ENCODE assay signal across 8 mouse cellular contexts in genomic region chr11:43528683-43529499, GRCm38 (mm10). TPM values are rescaled to one million over a fixed set of nuclear protein-coding genes. Genes with fewer than 3 reads are reported as not detected.
DNase-seq lines count a peak whose midpoint lies in the region; ATAC-seq and TF ChIP-seq lines count a peak whose summit lies in the region.

TSS of gene Ccnjl (plus strand) at chr11:43528784.

- TF ChIP-seq CTCF in Patski (IDR thresholded peaks at IDR 0.05): peak; percentile 68

- under 1% methylated on average over 79 of the region's 79 CpGs for WGBS in forebrain, embryonic 16.5 days

- no peaks in the 10 kb centered on the region for H3K27me3 ChIP-seq in Patski
- 0 out of 2 replicates have a peak, but pooled peaks cover 3% of the 10 kb centered on the region for H3K27me3 ChIP-seq in forebrain, embryonic 16.5 days (replicated peaks; ENCODE audit: control insufficient read depth, insufficient read depth, low read length)
- H3K27me3 ChIP-seq in megakaryocyte, embryonic 14.5 days (replicated peaks): no peaks in the 10 kb centered on the region

- CTCF ChIA-PET in Patski (lab: Charles Lee): interaction anchor here (0.8 to 1.5 kb wide), 3 partner anchors 15 to 36 kb away, joined by 3 to 4 read pairs (median 3); no protein-coding TSS in a partner anchor

- peak within 1 kb of the TSS; percentile 90 for H3K4me2 ChIP-seq in forebrain, embryonic 16.5 days (ENCODE audit: low read length)

- in situ Hi-C loops in Patski (cut with MboI; ENCODE audit: low pct_unique_long_range_greater_than_20kb): no loop called here

- H3K36me3 ChIP-seq in forebrain, embryonic 16.5 days (ENCODE audit: control insufficient read depth, insufficient read depth): no peaks in the 10 kb centered on the region
- peaks cover 37% of the 10 kb centered on the region for H3K36me3 ChIP-seq in megakaryocyte, embryonic 14.5 days (replicated peaks; ENCODE audit: low read length)

- POLR2A ChIA-PET in Patski (lab: Charles Lee): no interaction called here

- H3K27ac ChIP-seq in forebrain, embryonic 16.5 days (ENCODE audit: low read length): peak within 1 kb of the TSS; percentile 80

- ATAC-seq in Patski: peak; percentile 85
- peak; percentile 91 for ATAC-seq in forebrain, embryonic 16.5 days
- ATAC-seq in hematopoietic stem cell, adult 5-6 weeks (replicated peaks in 1 of 2; ENCODE audit: insufficient read depth in 1 of 2, low FRiP score in 2 of 2, low TSS enrichment in 1 of 2, low read depth in 1 of 2, poor library complexity in 2 of 2, severe bottlenecking in 2 of 2): peak; percentile 33 to 52

- peak within 1 kb of the TSS; percentile 86 for H3K9ac ChIP-seq in forebrain, embryonic 16.5 days (replicated peaks; ENCODE audit: low read depth, low read length)

- H3K4me1 ChIP-seq in forebrain, embryonic 16.5 days (replicated peaks; ENCODE audit: control insufficient read depth, insufficient read depth, low read length): peaks cover 11% of the 10 kb centered on the region; the same call in 1 of the 2 replicates
- H3K4me1 ChIP-seq in megakaryocyte, embryonic 14.5 days: peaks cover 73% of the 10 kb centered on the region

- no peaks in the 10 kb centered on the region for H3K9me3 ChIP-seq in forebrain, embryonic 16.5 days (ENCODE audit: control insufficient read depth, low read length)
- no peaks in the 10 kb centered on the region for H3K9me3 ChIP-seq in megakaryocyte, embryonic 14.5 days

- no peak for DNase-seq in Patski (ENCODE audit: low read depth, low spot score)
- DNase-seq in cerebellum, adult 18-20 months: peak; percentile 74 to 85
- DNase-seq in left cerebral cortex, adult 8-10 months (ENCODE audit: low spot score in 2 of 2): peak; percentile 19 to 20
- peak; percentile 55 to 78 for DNase-seq in right cerebral cortex, postnatal 10 days (ENCODE audit: low spot score in 2 of 2)
- peak; percentile 65 to 69 for DNase-seq in urinary bladder, postnatal 4 days (ENCODE audit: low spot score in 2 of 2)

- peak within 1 kb of the TSS; percentile 82 for H3K4me3 ChIP-seq in forebrain, embryonic 16.5 days (replicated peaks; ENCODE audit: low read length)
- H3K4me3 ChIP-seq in megakaryocyte, embryonic 14.5 days (replicated peaks): peak within 1 kb of the TSS; percentile 95

RNA-seq across cellular contexts. Expression of gene Ccnjl, which starts in this region (rescaled TPM):
- 17.8 TPM for polyA plus RNA-seq in Patski (2021)
- polyA plus RNA-seq in forebrain, embryonic 16.5 days (2015; fragmentation: Nextera tagmentation; extraction: Ambion mirVana): 9.5 and 13.5 TPM in 2 replicates
- 2.5 and 3.1 TPM in 2 replicates for total RNA-seq in hematopoietic stem cell, adult 5-6 weeks (2017)
- total RNA-seq in left cerebral cortex, adult 8-10 months (2022): 1 to 10 TPM; 2.8 to 4.0 (median 3.2) TPM
- 13.9 and 46.5 TPM in 2 replicates for polyA plus RNA-seq in megakaryocyte, embryonic 14.5 days (2012; ENCODE audit: insufficient read depth, low replicate concordance)
